11 mouse cellular contexts compared by ENCODE assay signal in the genomic region with DNA sequence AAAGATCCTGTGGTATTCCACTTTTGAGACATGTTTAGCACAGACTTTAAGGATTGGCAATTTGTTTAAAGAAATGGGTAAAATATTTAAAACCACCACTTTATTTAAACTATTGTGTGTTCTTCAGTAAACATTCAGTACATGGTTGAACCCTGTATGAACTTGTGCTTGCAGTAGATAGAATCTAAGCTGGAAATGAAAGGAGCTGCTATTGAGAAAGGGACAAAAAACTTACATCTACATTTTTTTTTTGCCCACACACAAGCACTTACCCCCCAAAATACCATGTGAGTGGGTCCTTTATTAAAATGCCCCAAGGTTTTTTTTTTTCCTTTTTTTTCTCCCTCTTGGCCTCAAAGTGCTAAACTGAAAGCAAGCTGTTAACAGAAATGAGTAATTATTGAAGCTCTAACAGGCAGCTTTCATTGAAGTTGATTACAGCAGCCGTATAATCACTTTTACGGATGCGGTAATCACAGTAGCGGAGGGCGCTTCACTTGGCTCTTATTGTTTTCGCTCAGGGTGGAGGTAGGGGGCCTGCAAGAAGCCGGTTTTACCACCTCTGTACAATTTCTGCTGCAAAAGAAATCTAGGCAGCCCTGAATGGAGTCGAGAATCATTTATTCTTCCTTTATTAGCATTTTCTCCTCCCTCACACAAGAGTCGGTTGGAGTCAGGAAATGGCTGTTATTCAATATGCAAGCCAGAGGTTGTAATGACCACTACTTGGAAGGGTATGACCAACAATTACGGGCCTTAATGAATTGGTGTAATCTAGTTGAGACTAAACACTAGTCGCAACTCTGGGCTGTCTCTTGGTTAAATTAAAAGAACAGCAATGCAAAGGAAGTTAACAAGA.
A peak's percentile ranks its signal among the peaks of the same experiment; 100 is the strongest.
DNase-seq lines count a peak whose midpoint lies in the region; ATAC-seq lines count a peak whose summit lies in the region.
"Had no signal": no experiment of that assay in that cellular context is flagged by ENCODE, and none has a peak within 500 bp of the region (broad histone marks: within the 10 kb centered on the region; RNA-seq: fewer than 3 reads in every experiment).

No protein-coding gene starts in this region.

- H3K9ac ChIP-seq in kidney, embryonic 16.5 days (replicated peaks; ENCODE audit: low read length) = no peak overlapping the region
- no peak overlapping the region for H3K9ac ChIP-seq in hindbrain, embryonic 12.5 days
- no peak overlapping the region for H3K9ac ChIP-seq in neural tube, embryonic 12.5 days
- H3K9ac ChIP-seq: liver, embryonic 14.5 days had no signal

- H3K4me1 ChIP-seq in kidney, embryonic 16.5 days (ENCODE audit: insufficient read depth, low read length) = peaks cover 6% of the 10 kb centered on the region; the same call in 1 of the 2 replicates
- H3K4me1 ChIP-seq in hindbrain, embryonic 12.5 days = peaks cover 5% of the 10 kb centered on the region; the same call in 1 of the 2 replicates
- H3K4me1 ChIP-seq in neural tube, embryonic 12.5 days = no peaks in the 10 kb centered on the region

- no peaks in the 10 kb centered on the region for H3K36me3 ChIP-seq in kidney, embryonic 16.5 days (ENCODE audit: insufficient read depth, low read length)
- no peaks in the 10 kb centered on the region for H3K36me3 ChIP-seq in hindbrain, embryonic 12.5 days
- no peaks in the 10 kb centered on the region for H3K36me3 ChIP-seq in neural tube, embryonic 12.5 days

- whole genome bisulfite sequencing in kidney, embryonic 16.5 days = 18% methylated on average over 11 of the region's 11 CpGs
- WGBS in hindbrain, embryonic 12.5 days = 28% methylated on average over 11 of the region's 11 CpGs
- WGBS in neural tube, embryonic 12.5 days = 8% methylated on average over 11 of the region's 11 CpGs

- H3K27me3 ChIP-seq in kidney, embryonic 16.5 days (ENCODE audit: insufficient read depth, low read length) = no peaks in the 10 kb centered on the region
- no peaks in the 10 kb centered on the region for H3K27me3 ChIP-seq in hindbrain, embryonic 12.5 days
- no peaks in the 10 kb centered on the region for H3K27me3 ChIP-seq in neural tube, embryonic 12.5 days (replicated peaks)

- H3K9me3 ChIP-seq in kidney, embryonic 16.5 days (ENCODE audit: low read length) = no peaks in the 10 kb centered on the region
- no peaks in the 10 kb centered on the region for H3K9me3 ChIP-seq in hindbrain, embryonic 12.5 days (replicated peaks)
- H3K9me3 ChIP-seq in neural tube, embryonic 12.5 days = no peaks in the 10 kb centered on the region

- H3K4me2 ChIP-seq in kidney, embryonic 16.5 days (replicated peaks; ENCODE audit: low read depth, low read length) = peak overlapping the region; percentile 30
- peak overlapping the region; percentile 14 for H3K4me2 ChIP-seq in hindbrain, embryonic 12.5 days (replicated peaks)
- H3K4me2 ChIP-seq in neural tube, embryonic 12.5 days (replicated peaks) = peak overlapping the region; percentile 47

- intact Hi-C loops in heart, postnatal 36 days (cut with DNase I) = no loop called here

- H3K4me3 ChIP-seq in kidney, embryonic 16.5 days (ENCODE audit: low read length) = peak overlapping the region; percentile 4; the same call in 1 of the 2 replicates
- no peak overlapping the region for H3K4me3 ChIP-seq in hindbrain, embryonic 12.5 days
- H3K4me3 ChIP-seq in neural tube, embryonic 12.5 days = no peak overlapping the region

- no peak overlapping the region for H3K27ac ChIP-seq in kidney, embryonic 16.5 days (ENCODE audit: low read length)
- H3K27ac ChIP-seq in hindbrain, embryonic 12.5 days = no peak overlapping the region
- no peak overlapping the region for H3K27ac ChIP-seq in neural tube, embryonic 12.5 days
- H3K27ac ChIP-seq: liver, embryonic 14.5 days had no signal

- ATAC-seq in kidney, embryonic 16.5 days (ENCODE audit: low FRiP score, low TSS enrichment) = no peak
- ATAC-seq in hindbrain, embryonic 12.5 days (ENCODE audit: low FRiP score) = peak; percentile 46; the same call in 1 of the 2 replicates
- ATAC-seq in neural tube, embryonic 12.5 days (ENCODE audit: low FRiP score, low read depth) = peak; percentile 56
- ATAC-seq: inflammation-experienced regulatory T-cells, adult 6 months had no signal

- DNase-seq in kidney, postnatal 36 days = no peak
- peak; percentile 32 for DNase-seq in embryo, embryonic 11 days
- DNase-seq in lung, postnatal 10 days = no peak
- DNase-seq in cerebellum, adult 11-12 months = no peak
- no peak for DNase-seq in heart, postnatal 36 days
- DNase-seq: cerebellum, postnatal 25 days had no signal
